Mouse (Mus musculus) kidney, adult 2 months (tissue): ENCODE measurements around the gene Foxn3.

Source experiments
- CTCF ChIP-seq: fragments of 200-500 bp; conservative IDR thresholded peaks from 2 replicates; pipeline ENCODE4 v1.5.1; 2011; ENCODE audit warnings: low read depth, mild to moderate bottlenecking, control low read depth, low read length, moderate library complexity, mixed read lengths; ENCODE audit not compliant: insufficient read depth, insufficient read length
- POLR2A ChIP-seq: fragments of 200-500 bp; IDR thresholded peaks from one replicate; pipeline ENCODE4 v1.6.1; 2011; ENCODE audit warnings: low read depth, low read length, control low read depth

GRCm38 (mm10) chr12:99549811-99550210 is 13.6 kb downstream of the Foxn3 start:
- TF ChIP-seq POLR2A: no peak
- no peak for TF ChIP-seq CTCF
